Mouse (Mus musculus) cortical plate, adult 2 months (tissue): ENCODE results near the gene Cwc27. TPM values are rescaled to one million over a fixed set of nuclear protein-coding genes. Genes with fewer than 3 reads are reported as not detected.

Experiments used
- H3K27ac ChIP-seq: fragments of 200-500 bp; 2 replicates; pipeline ENCODE4 v1.5.1; 2012; ENCODE audit warnings: low read length, control low read depth, inconsistent platforms; ENCODE audit not compliant: insufficient read depth
- H3K4me1 ChIP-seq: fragments of 200-500 bp; 2 replicates; pipeline ENCODE4 v1.6.1; 2011; ENCODE audit warnings: low read length; ENCODE audit not compliant: control insufficient read depth, insufficient read depth
- H3K4me3 ChIP-seq: fragments of 200-500 bp; 2 replicates; pipeline ENCODE4 v1.5.1; 2011; ENCODE audit warnings: mild to moderate bottlenecking, low read length, control low read depth; ENCODE audit not compliant: insufficient read depth
- CTCF ChIP-seq: fragments of 200-500 bp; IDR thresholded peaks from 2 replicates; pipeline ENCODE4 v1.5.1; 2011; ENCODE audit warnings: mild to moderate bottlenecking, control low read depth, low read length; ENCODE audit not compliant: insufficient read depth; ENCODE audit errors: extremely low read depth
- POLR2A ChIP-seq: fragments of 200-500 bp; IDR thresholded peaks from 2 replicates; pipeline ENCODE4 v1.6.1; 2011; ENCODE audit warnings: mild to moderate bottlenecking, low read length, control low read depth; ENCODE audit not compliant: insufficient read depth; ENCODE audit errors: extremely low read depth
- polyA plus RNA-seq: library from polyadenylated mRNA; depleted of rRNA; stranded (reverse); fragments of >200 nt; gene quantifications from 2 replicates; pipeline ENCODE4 v1.2.3, GENCODE M21; 2012

Gene Cwc27
- polyA plus RNA-seq, 1 experiment = 14.4 TPM

- TF ChIP-seq POLR2A (no peak), CTCF (no peak)
- Histone ChIP-seq H3K4me3 (no peak overlapping the region), H3K27ac (no peak overlapping the region), H3K4me1 (no peaks in the 10 kb centered on the region)
These were observed 161.8 kb downstream of the Cwc27 start for GRCm38 (mm10) chr13:104655137-104655536.

DNA sequence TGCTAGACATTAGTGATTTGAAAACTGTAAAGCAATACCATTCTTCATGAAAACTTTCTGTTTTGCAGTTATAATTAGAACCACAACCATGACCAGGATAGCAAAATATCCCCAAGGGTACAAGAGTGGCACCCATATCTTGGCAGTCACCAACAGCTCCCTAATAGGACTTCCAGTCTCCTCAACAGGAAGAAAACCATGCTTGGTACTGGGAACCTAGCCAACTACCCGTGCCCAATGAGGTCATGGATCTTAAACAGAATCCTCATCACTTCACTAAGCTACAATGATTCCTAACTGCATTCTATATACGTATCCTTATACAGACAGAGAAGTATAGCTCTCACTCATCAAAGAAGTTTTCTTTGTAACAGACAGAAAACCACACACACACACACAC, 165.2 kb downstream of the Cwc27 start:
- H3K4me1 ChIP-seq = no peaks in the 10 kb centered on the region
- TF ChIP-seq POLR2A (no peak), CTCF (no peak)
- H3K4me3 ChIP-seq = no peak overlapping the region
- H3K27ac ChIP-seq = no peak overlapping the region

DNA sequence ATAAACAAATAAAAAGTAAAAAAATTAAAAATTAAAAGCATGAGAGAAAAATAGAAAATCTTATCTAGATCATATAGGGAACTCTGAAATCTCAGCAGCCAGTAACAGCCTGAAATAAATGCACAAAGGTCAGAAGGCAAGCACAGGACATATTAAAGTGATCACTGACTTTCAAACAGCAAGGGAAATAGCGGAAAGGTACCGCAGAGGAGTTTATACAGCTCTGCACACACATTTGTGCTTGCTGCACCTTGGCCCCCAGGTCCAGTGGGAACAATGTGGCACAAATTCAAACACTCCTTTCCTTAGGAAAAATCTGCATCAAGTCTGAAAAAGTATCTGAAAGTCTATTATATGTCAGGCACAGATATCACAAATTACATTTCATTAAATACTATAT, 166.3 kb downstream of the Cwc27 start:
- no peak for TF ChIP-seq POLR2A
- TF ChIP-seq CTCF = no peak
- Histone ChIP-seq H3K27ac (no peak overlapping the region), H3K4me1 (no peaks in the 10 kb centered on the region), H3K4me3 (no peak overlapping the region)

DNA sequence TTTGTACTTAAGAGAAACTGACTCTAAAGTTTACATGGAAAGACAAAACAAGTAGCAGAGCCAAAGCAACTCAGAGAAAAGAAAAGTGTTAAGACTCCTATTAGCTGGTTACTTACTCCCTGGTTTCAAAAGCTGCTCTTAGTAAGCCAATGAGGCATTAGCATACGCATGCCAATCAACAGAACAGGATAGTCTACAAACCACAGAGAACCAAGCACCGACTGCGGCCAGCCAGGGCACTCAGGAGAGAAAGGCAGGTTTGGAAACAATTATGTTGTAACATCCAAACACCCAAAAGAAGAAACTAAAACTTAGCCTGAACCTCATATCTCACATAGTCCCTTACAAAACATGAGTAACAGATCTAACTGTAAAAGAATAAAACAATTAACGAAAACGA, 166.8 kb downstream of the Cwc27 start:
- H3K27ac ChIP-seq = no peak overlapping the region
- TF ChIP-seq CTCF = no peak
- TF ChIP-seq POLR2A = no peak

DNA sequence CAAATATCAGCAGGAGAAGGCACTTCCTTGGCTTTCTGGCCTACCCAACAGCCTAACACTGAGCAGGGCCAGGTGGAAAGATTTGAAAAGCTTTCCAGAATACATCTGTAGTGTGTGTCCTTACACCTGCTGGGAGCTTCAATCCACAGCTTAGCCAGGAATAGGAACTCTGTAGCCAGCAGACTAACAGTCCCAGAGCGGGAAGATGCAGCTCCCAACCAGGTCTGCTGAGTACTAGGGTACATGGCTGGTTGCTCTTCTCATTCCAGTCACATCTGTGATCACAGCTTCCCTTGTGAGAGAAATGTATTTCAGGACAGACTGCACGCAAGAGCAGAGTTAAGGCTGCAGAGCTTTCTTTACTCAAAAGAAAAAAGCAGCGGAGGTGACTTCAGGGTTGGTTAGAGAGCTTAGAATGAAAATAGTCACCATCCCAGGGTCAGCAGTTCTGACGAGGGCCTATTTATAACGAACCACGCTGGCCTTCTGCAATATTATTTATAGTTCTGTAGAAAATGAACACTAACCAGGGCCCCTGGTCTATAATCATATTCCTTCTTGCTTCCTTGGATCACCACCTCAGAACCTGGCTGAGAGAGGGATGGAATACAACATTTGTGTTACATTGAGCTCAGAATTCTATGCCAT, 171.0 kb downstream of the Cwc27 start:
- no peaks in the 10 kb centered on the region for H3K4me1 ChIP-seq
- no peak for TF ChIP-seq CTCF
- no peak for TF ChIP-seq POLR2A
- H3K27ac ChIP-seq = no peak overlapping the region
- no peak overlapping the region for H3K4me3 ChIP-seq

More for the DNA sequence above, 166.8 kb downstream of the Cwc27 start:
- Histone ChIP-seq H3K4me1 (no peaks in the 10 kb centered on the region), H3K4me3 (no peak overlapping the region)

DNA sequence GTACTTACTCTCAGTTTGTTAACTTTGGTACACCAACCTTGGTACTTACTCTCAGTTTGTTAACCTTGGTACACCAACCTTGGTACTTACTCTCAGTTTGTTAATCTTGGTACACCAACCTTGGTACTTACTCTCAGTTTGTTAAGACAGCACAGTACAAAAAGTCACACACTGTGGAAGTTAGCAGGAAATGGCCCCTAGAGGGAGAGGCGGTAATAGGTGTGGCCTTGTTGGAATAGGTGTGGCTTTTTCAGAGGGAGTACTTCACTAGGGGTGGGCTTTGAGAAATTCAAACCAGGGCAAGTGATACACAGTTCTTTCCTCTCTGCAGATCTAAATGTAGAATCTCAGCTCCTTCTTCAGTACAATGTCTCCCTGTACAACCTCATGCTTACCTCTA, 172.8 kb downstream of the Cwc27 start:
- H3K4me3 ChIP-seq = no peak overlapping the region
- H3K4me1 ChIP-seq = no peaks in the 10 kb centered on the region
- TF ChIP-seq CTCF = no peak
- no peak for TF ChIP-seq POLR2A
- no peak overlapping the region for H3K27ac ChIP-seq

GRCm38 (mm10) chr13:104640694-104641454, 176.1 kb downstream of the Cwc27 start:
- Histone ChIP-seq H3K4me1 (no peaks in the 10 kb centered on the region), H3K4me3 (no peak overlapping the region), H3K27ac (no peak overlapping the region)
- TF ChIP-seq CTCF (no peak), POLR2A (no peak)

DNA sequence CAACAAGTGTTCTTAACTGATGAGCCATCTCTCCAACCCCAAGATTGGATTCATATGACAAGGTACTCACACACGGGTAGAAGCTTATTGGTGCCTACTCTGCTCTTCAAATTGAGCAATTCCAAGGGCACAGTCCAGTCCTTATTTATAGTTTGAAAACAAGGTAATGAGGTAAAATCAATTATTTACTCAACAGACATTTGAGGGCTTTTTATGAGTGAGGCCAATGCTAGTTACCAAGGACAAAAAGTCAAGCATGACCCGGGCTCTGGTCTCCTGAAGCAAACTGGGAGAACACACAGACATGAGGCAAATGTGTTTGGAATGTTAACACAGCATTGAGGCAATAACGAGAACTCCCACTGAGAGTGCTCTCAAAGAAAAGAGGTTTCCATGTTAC, 178.0 kb downstream of the Cwc27 start:
- H3K4me1 ChIP-seq = no peaks in the 10 kb centered on the region
- H3K27ac ChIP-seq = no peak overlapping the region
- no peak for TF ChIP-seq CTCF
- TF ChIP-seq POLR2A = no peak
- H3K4me3 ChIP-seq = no peak overlapping the region

- Histone ChIP-seq H3K4me1 (no peaks in the 10 kb centered on the region), H3K27ac (no peak overlapping the region), H3K4me3 (no peak overlapping the region)
- TF ChIP-seq CTCF (no peak), POLR2A (no peak)
These were observed 180.9 kb downstream of the Cwc27 start for GRCm38 (mm10) chr13:104635965-104636462.

GRCm38 (mm10) chr13:104634708-104635107, 182.2 kb downstream of the Cwc27 start:
- no peak overlapping the region for H3K4me3 ChIP-seq
- TF ChIP-seq POLR2A = no peak
- no peak for TF ChIP-seq CTCF
- no peak overlapping the region for H3K27ac ChIP-seq
- H3K4me1 ChIP-seq = no peaks in the 10 kb centered on the region
